Mouse (Mus musculus) myocyte (in vitro differentiated cells): ENCODE data around the gene Enpp1. TPM values are rescaled to one million over a fixed set of nuclear protein-coding genes. Genes with fewer than 3 reads are reported as not detected.

Experiments used
- H3K27me3 ChIP-seq: one replicate; pipeline ENCODE4 v1.6.1; 2011; ENCODE audit not compliant: control insufficient read depth, insufficient read depth, insufficient read length
- H3K36me3 ChIP-seq: one replicate; pipeline ENCODE4 v1.6.1; 2011; ENCODE audit not compliant: control insufficient read depth, insufficient read depth
- H3K4me2 ChIP-seq: one replicate; pipeline ENCODE4 v1.6.1; 2011; ENCODE audit warnings: low read depth, control low read depth
- H3K4me3 ChIP-seq: one replicate; pipeline ENCODE4 v1.5.1; 2011; ENCODE audit warnings: mild to moderate bottlenecking, control low read depth, moderate library complexity
- H3K79me2 ChIP-seq: one replicate; pipeline ENCODE4 v1.6.1; 2011; ENCODE audit not compliant: control insufficient read depth, insufficient read depth
- H3ac ChIP-seq: one replicate; pipeline ENCODE4 v1.6.1; 2011; ENCODE audit not compliant: control insufficient read depth, insufficient read length
- CEBPB ChIP-seq: IDR thresholded peaks from 2 replicates; pipeline ENCODE4 v1.6.1; 2011; ENCODE audit warnings: mild to moderate bottlenecking, moderate library complexity; ENCODE audit not compliant: poor library complexity, insufficient read depth, severe bottlenecking
- E2F4 ChIP-seq: IDR thresholded peaks from one replicate; pipeline ENCODE4 v1.6.1; 2011; ENCODE audit warnings: mild to moderate bottlenecking, control low read depth, moderate library complexity; ENCODE audit not compliant: insufficient read depth
- MAX ChIP-seq: IDR thresholded peaks from one replicate; pipeline ENCODE4 v1.6.1; 2011; ENCODE audit warnings: low read depth, mild to moderate bottlenecking, control low read depth
- MYOD1 ChIP-seq, 3 experiments: IDR thresholded peaks; one replicate each; pipeline ENCODE4 v1.6.1; 2011; ENCODE audit warnings: control low read depth in 2 of 3, low read depth in 2 of 3, mild to moderate bottlenecking in 2 of 3, moderate library complexity in 1 of 3; ENCODE audit not compliant: insufficient read length in 2 of 3, control insufficient read depth in 1 of 3
- MYOG ChIP-seq, 3 experiments: IDR thresholded peaks; one replicate each; pipeline ENCODE4 v1.6.1; 2011; ENCODE audit warnings: control low read depth in 2 of 3, low read depth in 2 of 3, mild to moderate bottlenecking in 2 of 3; ENCODE audit not compliant: insufficient read length in 2 of 3, control insufficient read depth in 1 of 3, insufficient read depth in 1 of 3
- POLR2A ChIP-seq: IDR thresholded peaks from one replicate; pipeline ENCODE4 v1.6.1; 2011; ENCODE audit warnings: low read depth, mild to moderate bottlenecking, control low read depth, moderate library complexity; ENCODE audit not compliant: insufficient read length
- POLR2AphosphoS2 ChIP-seq: IDR thresholded peaks from one replicate; pipeline ENCODE4 v1.6.1; 2011; ENCODE audit warnings: low read depth, control low read depth; ENCODE audit not compliant: insufficient read length
- REST ChIP-seq: IDR thresholded peaks from one replicate; pipeline ENCODE4 v1.6.1; 2011; ENCODE audit warnings: mild to moderate bottlenecking, control low read depth, moderate library complexity; ENCODE audit not compliant: insufficient read depth, insufficient read length
- SRF ChIP-seq: IDR thresholded peaks from one replicate; pipeline ENCODE4 v1.6.1; 2011; ENCODE audit warnings: low read depth; ENCODE audit not compliant: control insufficient read depth, insufficient read length
- TCF12 ChIP-seq: IDR thresholded peaks from one replicate; pipeline ENCODE4 v1.6.1; 2011; ENCODE audit warnings: mild to moderate bottlenecking, control low read depth; ENCODE audit not compliant: poor library complexity, insufficient read depth, severe bottlenecking
- TCF3 ChIP-seq: IDR thresholded peaks from one replicate; pipeline ENCODE4 v1.6.1; 2011; ENCODE audit warnings: low read depth, control low read depth; ENCODE audit not compliant: insufficient read length
- USF1 ChIP-seq: IDR thresholded peaks from one replicate; pipeline ENCODE4 v1.6.1; 2011; ENCODE audit warnings: low read depth, mild to moderate bottlenecking, control low read depth, moderate library complexity
- polyA plus RNA-seq: library from polyadenylated mRNA; unstranded; fragments of >200 nt; fragmentation: generic; extraction: Trizol; gene quantifications from one replicate; pipeline ENCODE4 v1.2.1, GENCODE M21; 2012; ENCODE audit warnings: missing spikeins

The Enpp1 gene
- polyA plus RNA-seq, 1 experiment = 2.6 TPM

DNA sequence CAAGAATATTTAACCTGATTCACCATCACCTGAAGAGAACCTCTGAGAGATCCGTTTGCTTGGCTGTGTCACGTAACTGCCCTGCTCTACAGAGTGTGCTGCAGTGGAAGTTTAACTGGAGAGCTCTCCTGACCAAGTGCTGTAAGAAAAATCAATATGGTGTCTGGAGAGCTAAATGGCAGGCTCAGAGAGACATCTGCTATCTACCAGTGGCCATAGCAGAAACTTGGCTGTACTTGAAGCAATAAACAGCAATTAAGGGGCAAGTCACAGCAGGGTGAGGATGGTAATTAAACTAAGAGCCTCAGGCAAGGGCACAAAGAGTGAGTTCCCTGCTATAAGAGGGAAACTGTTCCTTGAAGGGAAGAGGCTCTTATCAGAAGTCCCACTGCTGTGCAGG lies 9.3 kb downstream of the Enpp1 start:
- Histone ChIP-seq H3K4me3 (no peak overlapping the region), H3K4me2 (no peak overlapping the region), H3ac (no peak overlapping the region), H3K27me3 (no peaks in the 10 kb centered on the region), H3K36me3 (no peaks in the 10 kb centered on the region), H3K79me2 (no peaks in the 10 kb centered on the region)
- TF ChIP-seq E2F4 (no peak), MYOD1 (IDR thresholded peaks at IDR 0.05; ENCODE audit: control insufficient read depth in 1 of 3, insufficient read length in 2 of 3, low read depth in 2 of 3) (no peak), TCF12 (no peak), POLR2A (no peak), REST (no peak), POLR2AphosphoS2 (no peak), CEBPB (no peak)

GRCm38 (mm10) chr10:24698131-24698775 lies 13.7 kb downstream of the Enpp1 start:
- Histone ChIP-seq H3K79me2 (no peaks in the 10 kb centered on the region), H3K4me3 (no peak overlapping the region), H3K36me3 (no peaks in the 10 kb centered on the region), H3K27me3 (no peaks in the 10 kb centered on the region), H3ac (no peak overlapping the region), H3K4me2 (no peak overlapping the region)
- TF ChIP-seq USF1 = no peak
- no peak for TF ChIP-seq MAX
- TF ChIP-seq CEBPB = no peak
- no peak for TF ChIP-seq POLR2AphosphoS2
- no peak for TF ChIP-seq SRF
- TF ChIP-seq POLR2A = no peak
- TF ChIP-seq REST = no peak
- TF ChIP-seq TCF12 = no peak
- TF ChIP-seq MYOD1 (IDR thresholded peaks at IDR 0.05; ENCODE audit: control insufficient read depth in 1 of 3, insufficient read length in 2 of 3, low read depth in 2 of 3) = no peak

DNA sequence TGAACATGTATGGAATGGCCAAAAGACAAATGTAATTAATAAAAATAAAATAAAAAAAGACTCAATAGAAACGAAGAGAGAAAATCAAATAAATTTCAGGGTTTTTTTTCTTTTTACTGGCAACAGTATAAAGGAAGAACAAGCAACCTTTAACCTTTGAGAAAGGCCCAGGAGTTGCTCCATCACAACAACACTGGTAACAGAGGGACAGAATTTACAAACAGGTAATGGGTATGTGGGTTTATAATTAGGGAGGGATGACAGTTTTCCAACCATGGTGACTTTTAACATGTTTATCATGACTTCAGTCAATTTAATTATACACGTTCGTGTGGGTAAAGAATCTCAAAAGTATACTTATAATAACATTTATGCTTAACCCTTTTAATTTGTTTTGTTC lies 15.2 kb downstream of the Enpp1 start:
- Histone ChIP-seq H3K4me3 (no peak overlapping the region), H3K36me3 (no peaks in the 10 kb centered on the region), H3K79me2 (no peaks in the 10 kb centered on the region), H3K4me2 (no peak overlapping the region), H3ac (no peak overlapping the region), H3K27me3 (no peaks in the 10 kb centered on the region)
- TF ChIP-seq MAX (no peak), E2F4 (no peak), REST (no peak), MYOG (IDR thresholded peaks at IDR 0.05; ENCODE audit: control insufficient read depth in 1 of 3, insufficient read depth in 1 of 3, insufficient read length in 2 of 3, low read depth in 2 of 3) (no peak), POLR2AphosphoS2 (no peak), TCF3 (no peak), CEBPB (no peak), POLR2A (no peak)

GRCm38 (mm10) chr10:24695786-24696185 lies 16.2 kb downstream of the Enpp1 start:
- Histone ChIP-seq H3K4me3 (no peak overlapping the region), H3ac (no peak overlapping the region), H3K4me2 (no peak overlapping the region), H3K79me2 (no peaks in the 10 kb centered on the region), H3K36me3 (no peaks in the 10 kb centered on the region), H3K27me3 (no peaks in the 10 kb centered on the region)
- TF ChIP-seq MYOD1 (IDR thresholded peaks at IDR 0.05; ENCODE audit: control insufficient read depth in 1 of 3, insufficient read length in 2 of 3, low read depth in 2 of 3) (no peak), SRF (no peak), MAX (no peak), POLR2AphosphoS2 (no peak), TCF3 (no peak), REST (no peak), MYOG (IDR thresholded peaks at IDR 0.05; ENCODE audit: control insufficient read depth in 1 of 3, insufficient read depth in 1 of 3, insufficient read length in 2 of 3, low read depth in 2 of 3) (no peak), TCF12 (no peak), E2F4 (no peak), CEBPB (no peak), USF1 (no peak)

DNA sequence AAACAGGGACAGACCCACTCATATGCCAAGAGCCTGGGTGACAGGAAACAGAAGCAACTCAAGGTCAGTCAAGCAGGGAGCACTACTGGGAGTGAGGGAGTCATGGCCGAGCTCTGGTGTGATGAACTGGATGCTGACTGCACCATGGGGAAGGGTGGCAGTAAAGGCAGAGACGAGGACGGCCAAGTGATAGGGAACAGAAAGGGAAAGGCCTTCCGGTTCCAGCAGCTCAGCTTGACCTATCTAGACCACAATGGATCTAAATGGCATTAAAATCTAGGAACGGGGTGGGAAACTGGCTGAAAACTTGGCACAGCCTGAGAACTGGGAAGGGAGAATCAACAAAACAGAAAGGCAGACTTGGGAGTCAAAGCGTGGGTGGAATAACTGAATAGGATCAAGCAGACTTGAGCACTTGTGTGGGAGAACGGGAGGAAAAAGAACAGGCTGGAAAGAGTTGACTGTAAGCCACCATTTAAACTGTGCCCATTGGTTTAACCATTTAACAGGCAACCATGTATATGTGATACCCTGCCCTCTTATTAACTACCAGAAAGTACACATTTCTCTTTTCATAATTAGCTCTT lies 29.3 kb downstream of the Enpp1 start:
- H3K4me3 ChIP-seq = no peak overlapping the region
- H3ac ChIP-seq = no peak overlapping the region
- no peak overlapping the region for H3K4me2 ChIP-seq
- H3K36me3 ChIP-seq = no peaks in the 10 kb centered on the region
- TF ChIP-seq MYOD1 (IDR thresholded peaks at IDR 0.05; ENCODE audit: control insufficient read depth in 1 of 3, insufficient read length in 2 of 3, low read depth in 2 of 3) (no peak), TCF3 (no peak), TCF12 (no peak), MAX (no peak), POLR2AphosphoS2 (no peak), USF1 (no peak), MYOG (IDR thresholded peaks at IDR 0.05; ENCODE audit: control insufficient read depth in 1 of 3, insufficient read depth in 1 of 3, insufficient read length in 2 of 3, low read depth in 2 of 3) (no peak), POLR2A (no peak), CEBPB (no peak), REST (no peak), E2F4 (no peak), SRF (no peak)
- no peaks in the 10 kb centered on the region for H3K79me2 ChIP-seq
- H3K27me3 ChIP-seq = no peaks in the 10 kb centered on the region
